Mouse (Mus musculus) G1E-ER4 (cell line): ENCODE data around the gene Limk2. TPM values are rescaled to one million over a fixed set of nuclear protein-coding genes. Genes with fewer than 3 reads are reported as not detected.

Source experiments
- GATA1 ChIP-seq: IDR thresholded peaks from one replicate; pipeline ENCODE4 v1.8.0; 2012; ENCODE audit warnings: low read length, inconsistent platforms
- polyA plus RNA-seq: library from polyadenylated mRNA; stranded (reverse); fragments of >175 nt; gene quantifications from 2 replicates; pipeline ENCODE4 v1.2.3, GENCODE M21; 2012

Gene Limk2
- polyA plus RNA-seq, 1 experiment, result 27.6 TPM

GRCm38 (mm10) chr11:3362854-3363253 is 46.1 kb downstream of the Limk2 start:
- no peak for TF ChIP-seq GATA1

DNA sequence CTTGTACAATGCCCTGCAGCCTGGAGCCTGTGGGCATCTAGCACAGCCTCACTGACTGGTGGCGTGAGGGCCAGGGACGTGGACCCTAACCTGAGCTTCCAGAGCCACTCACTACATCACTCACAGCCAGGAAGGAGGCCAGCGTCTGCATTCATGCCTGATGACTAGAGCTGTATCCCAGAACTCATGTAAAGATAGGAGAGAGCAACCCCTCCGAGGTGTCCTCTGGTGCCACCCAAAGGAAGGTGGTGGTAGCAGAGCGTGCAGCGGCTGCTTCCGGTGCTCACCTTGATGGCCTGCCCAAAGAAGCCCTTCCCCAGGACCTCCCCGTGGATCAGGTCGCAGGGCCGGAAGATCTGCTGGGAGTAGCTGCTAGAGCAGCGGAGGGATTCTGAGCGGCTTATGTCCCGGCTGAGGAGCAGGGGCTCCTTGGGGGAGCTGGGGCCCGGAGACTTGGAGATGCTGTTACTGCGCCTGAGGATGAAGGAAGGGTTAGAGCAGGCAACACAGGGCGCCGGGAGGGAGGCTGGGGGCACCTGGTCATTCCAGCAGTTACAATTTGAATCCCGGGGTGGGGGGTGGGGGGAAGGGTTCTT is 55.9 kb downstream of the Limk2 start:
- no peak for TF ChIP-seq GATA1

GRCm38 (mm10) chr11:3352131-3352530 is 56.9 kb downstream of the Limk2 start:
- TF ChIP-seq GATA1, result no peak

DNA sequence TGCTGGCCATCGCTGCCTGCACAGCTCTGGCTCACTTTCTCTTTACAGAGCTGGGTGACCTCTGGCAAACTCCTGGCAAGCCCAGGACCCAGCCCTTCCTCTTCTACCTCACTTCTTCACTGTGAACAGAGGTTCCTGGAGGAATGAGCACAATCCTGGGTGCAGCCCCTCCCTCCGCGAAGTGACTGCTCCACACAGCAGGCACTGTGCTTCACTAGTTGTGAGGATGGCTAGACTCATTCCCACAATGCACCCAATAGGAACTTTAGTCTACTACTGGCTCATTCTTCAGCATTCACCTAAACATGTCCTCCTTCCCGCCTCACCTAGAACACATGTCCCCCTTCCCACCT is 59.7 kb downstream of the Limk2 start:
- TF ChIP-seq GATA1, result no peak

- TF ChIP-seq GATA1, result no peak
Observed at GRCm38 (mm10) chr11:3348576-3349342, 60.2 kb downstream of the Limk2 start.

GRCm38 (mm10) chr11:3347835-3348195 is 61.2 kb downstream of the Limk2 start:
- TF ChIP-seq GATA1, result no peak

DNA sequence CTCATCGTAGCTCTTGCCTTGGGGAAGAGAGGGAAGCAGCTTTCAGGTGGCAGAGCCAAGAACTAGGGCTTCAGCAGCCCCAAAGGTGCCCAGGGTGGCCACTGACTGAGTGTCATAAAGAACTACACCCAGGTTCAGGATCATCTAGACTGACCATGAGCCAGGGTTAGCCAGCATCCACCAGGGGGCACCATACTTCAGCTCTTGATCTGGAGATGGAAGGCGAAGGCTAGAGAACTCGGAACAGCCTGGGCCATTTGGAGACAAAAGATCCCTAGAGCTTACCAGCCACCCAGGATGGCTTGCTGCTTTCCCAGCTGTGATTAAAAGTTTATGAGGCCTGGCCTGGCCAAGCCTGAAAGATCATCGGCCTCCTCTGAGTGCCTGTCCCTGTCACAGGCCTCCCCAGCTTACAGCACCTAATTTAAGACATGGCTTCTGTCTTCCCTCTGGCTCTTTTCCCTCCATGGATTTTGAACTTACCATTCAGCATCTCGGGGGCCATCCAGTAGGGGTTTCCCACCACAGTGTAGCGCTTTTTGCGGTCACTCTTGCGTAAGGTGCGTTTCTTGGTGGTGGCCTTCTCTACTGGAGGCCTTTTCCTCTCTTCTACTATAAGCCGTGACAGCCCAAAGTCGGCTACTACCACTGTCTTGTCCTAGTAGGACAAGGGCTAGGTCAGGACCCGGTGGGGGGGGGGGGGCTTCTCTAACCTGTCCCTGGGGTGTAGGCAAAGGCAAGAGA is 61.7 kb downstream of the Limk2 start:
- no peak for TF ChIP-seq GATA1

DNA sequence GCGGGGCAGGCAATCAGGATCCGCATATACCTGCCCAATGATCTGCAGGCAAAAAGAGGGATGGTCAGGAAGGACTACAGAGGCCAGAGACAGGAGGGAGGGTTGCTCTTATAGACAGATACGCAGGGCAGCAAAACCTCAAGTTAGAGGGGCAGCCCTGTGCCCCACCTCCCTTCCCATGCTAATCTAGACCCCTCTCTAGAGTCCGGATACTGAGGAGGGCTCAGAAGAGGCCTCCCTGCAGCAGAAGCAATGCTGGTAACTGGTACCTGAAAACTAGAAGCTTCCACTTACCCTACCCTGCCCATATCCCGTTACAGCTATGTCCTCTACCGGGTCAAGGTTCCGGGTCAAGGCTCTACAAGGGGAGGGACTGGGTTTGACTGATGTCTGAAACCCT is 62.6 kb downstream of the Limk2 start:
- no peak for TF ChIP-seq GATA1

DNA sequence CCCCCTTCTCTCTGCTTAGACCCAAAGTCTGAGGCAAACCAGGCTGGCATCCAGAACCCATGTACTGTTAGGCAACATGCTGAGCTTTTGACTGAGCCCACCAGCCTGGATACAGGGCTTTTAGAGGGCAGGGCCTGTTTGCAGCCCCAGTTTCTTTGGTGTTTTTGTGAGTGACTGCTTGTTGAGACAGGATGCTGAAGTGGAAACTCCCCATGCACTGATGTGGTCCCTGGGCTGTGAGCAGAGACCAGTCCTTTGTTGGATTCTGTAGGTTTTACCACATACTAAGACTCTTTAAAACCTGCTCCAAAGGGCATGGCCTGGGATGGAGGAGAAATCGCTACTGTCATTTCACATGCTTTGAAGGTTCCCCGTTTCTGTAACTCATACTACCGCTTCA is 64.1 kb downstream of the Limk2 start:
- no peak for TF ChIP-seq GATA1

- no peak for TF ChIP-seq GATA1
Observed at GRCm38 (mm10) chr11:3341476-3341875, 67.5 kb downstream of the Limk2 start.

- no peak for TF ChIP-seq GATA1
Observed at GRCm38 (mm10) chr11:3337961-3338360, 71.0 kb downstream of the Limk2 start.

DNA sequence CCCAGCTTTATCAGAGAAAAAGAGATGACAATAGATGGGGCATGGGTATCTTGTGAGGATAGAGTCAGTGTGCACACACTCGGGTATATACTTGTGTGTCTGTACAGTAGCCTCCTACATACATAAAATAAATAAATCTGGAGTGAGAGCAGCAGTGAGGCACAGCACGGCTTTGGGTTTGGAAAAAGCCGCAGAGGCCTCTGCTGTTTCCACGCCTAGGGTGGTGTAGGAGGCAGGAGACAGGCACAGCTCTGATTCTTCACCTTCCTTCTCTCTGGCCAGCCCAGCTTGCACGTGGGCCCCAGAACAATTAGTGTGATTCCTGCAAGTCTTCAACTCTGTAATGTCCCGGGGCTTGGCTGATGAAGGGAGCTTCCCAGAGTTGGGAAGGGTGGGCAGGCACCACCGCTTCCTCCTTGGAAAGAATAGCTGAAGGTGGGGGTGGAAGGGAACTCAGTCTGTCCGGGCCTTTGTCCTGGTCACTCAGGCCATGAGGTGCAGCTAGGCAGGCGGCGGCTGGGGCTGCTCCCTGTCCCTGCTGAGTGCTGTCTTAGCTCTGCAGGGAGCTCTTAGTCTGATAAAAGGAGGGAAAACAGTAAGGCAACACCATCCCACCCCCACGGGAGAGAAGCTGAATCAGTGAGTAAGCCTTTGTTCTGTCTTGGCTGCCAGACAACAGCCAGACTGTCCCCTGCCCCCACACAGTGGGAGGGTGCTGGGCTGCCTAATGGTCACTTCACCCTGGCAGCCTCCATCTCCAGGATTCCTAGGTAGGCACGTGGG is 71.6 kb downstream of the Limk2 start:
- no peak for TF ChIP-seq GATA1

DNA sequence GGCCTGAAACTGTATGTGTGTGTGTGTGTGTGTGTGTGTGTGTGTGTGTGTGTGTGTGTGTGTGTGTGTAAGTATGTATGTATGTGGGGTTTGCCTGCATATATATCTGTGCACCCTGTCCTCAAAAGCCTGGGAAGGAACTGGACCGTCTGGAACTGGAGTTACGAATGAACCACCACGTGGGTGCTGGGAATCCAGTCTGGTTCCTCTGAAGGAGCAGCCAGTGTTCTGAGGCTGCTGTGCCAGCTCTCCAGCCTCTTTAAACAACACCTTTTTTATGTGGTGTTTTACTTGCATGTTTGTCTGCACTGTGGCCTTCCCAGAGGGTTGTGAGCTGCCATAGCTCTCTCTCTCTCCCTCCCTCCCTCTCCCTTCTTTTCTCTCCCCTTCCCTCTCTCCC is 72.4 kb downstream of the Limk2 start:
- TF ChIP-seq GATA1, result no peak

- no peak for TF ChIP-seq GATA1
Observed at GRCm38 (mm10) chr11:3335651-3336216, 73.3 kb downstream of the Limk2 start.

- TF ChIP-seq GATA1, result no peak
Observed at GRCm38 (mm10) chr11:3334711-3335316, 74.2 kb downstream of the Limk2 start.

DNA sequence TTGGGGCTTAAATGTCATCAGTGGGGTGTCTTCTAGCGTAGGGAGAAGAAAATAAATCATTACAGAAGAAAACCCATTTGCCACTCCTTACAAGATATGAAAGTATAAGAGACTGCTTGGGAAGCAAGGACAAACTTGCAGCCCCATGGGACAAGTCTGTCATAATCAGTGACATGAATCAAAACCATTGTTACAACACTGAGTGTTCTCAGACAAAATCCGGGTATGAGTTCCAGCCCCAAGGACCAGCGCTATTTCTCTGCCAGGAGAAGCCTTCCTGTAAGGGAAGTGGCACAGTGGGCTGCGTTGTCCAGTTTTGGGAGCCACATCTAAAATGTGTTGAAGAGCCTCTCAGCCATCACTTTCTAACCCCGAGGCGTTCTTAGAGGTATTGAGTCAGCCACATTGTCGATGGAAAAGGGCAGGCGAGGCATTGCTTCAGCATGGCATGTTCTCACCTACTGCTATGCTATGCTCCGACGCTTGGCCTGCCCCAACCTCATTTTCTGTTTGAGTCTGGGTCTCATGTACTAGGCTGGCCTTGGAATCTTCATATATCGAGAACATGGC is 74.8 kb downstream of the Limk2 start:
- TF ChIP-seq GATA1, result no peak
